Mouse (Mus musculus) spleen, adult 12 weeks (tissue): ENCODE results near the gene Ccnd3.

ENCODE experiments used
- DNase-seq: peaks from one replicate; pipeline ENCODE4 v3.0.0; 2022; ENCODE audit warnings: low spot score

Ccnd3 gene

DNA sequence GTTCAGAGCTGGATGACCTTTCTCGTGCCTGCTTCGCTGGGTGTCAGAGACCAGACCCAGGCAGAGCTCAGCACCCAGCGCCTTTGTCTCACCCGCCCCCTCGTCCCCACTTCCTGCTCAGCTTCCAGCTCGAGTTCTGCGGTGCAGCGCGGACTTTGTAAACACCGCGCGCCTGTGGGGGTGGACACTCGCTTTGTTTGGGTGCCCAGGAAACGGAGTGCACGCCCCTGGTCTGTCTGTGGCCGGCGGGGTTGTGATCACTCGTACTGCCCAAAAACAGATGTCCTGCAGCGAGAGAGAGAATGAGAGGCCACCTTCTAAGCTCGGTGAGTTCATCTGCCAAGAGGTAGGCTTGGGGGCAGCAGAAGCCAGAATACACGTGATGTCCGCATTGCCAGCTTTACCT lies at the start of gene Ccnd3:
Ccnd3 (plus strand) TSS at position 111 of the 406 bp plus-strand sequence.
- DNase-seq, result peak; percentile 51

DNA sequence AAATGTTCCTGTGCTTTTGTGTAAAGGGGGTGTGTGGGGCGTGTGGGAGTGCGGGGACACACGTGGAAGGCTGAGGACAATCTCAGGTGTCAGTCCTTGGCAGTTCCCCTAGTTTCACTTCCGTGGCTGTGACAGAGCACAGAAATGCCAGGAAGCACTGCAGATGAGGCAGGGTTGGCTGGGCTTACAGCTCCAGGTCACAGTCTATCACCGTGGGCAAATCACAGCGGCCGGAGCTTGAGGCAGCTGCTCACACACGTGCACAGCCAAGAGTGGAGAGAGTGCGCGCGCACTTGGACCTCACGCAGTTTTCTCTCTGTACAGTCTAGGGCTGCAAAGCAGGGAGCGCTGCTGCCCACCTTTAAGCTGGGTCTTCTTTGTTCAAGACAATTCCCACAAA lies 46.5 kb upstream of the Ccnd3 start:
- DNase-seq, result no peak

DNA sequence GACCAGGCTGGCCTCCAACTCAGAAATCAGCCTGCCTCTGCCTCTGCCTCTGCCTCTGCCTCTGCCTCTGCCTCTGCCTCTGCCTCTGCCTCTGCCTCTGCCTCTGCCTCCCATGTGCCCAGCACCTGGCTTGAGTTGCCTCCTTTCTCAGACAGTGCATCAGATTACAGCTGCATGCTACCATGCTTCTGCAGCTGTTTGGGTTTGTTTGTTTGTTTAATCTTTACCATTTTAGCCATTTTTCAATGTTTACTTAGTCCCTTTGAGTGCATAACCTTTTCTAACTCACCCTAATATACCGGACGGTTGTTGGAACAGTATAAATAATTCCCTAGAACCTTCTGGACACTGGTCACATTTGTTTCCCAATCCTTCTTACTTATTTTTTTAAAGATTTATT lies 45.9 kb upstream of the Ccnd3 start:
- DNase-seq, result no peak

DNA sequence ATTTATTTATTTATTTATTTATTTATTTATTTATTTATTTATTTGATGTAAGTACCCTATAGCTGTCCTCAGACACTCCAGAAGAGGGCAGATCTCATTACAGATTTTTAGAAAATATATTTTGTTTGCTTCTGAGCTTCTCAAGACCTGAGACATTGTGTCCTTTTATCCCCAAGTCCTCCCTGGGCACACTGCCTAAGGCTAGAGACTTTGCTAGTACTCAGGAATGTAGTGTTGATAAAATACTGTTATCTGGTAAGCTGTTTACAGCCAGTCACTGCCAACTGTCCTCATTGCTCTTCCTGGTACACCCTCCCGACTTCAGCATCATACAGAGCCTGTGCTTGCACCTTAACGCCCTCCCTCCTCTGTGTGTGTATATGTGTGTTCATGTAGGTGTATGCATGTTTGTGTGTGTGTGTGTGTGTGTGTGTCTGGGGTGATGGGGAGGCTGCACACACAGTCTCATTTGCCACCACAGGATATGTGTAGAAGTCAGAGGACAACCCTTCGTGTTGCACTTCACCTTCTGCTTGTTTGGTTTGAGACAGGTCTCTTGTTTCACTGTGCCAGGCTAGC lies 45.4 kb upstream of the Ccnd3 start:
- DNase-seq, result no peak

DNA sequence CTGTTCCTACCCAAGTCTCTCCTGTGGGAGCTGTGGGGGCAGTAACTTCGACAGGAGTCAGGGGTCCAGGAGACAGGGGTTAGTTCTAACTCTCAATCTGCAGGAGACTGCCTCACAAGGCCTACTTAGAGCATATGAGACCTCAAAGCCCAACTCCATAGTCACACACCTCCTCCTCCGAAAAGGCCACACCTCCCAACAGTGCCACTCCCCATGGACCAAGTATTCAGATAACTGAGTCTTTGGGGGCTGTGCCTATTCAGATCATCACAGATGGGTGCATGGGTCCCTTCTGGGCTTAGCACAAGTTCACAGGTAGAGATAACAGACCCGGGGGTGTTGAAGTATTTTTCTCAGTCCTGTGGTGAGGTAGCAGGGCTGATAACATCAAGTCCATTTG lies 43.2 kb upstream of the Ccnd3 start:
- DNase-seq, result no peak

DNA sequence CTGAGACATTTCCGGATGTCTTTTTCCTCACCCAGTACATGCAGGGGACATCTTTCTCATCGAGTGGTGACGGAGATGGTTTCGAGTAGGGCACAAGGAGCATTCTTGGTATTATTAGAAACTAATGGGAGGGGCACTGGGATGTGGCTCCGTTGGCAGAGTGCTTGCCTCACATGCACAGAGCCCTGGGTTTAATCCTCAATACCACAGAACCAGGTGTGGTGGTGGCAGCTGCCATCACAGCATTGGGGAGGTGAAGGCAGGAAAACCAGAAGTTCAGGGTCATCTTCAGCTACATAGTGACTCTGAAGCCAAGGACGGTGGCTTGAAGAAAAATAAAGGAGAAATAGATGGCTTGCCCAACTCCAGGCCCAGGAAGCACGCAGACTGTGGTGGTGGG lies 42.6 kb upstream of the Ccnd3 start:
- no peak for DNase-seq

DNA sequence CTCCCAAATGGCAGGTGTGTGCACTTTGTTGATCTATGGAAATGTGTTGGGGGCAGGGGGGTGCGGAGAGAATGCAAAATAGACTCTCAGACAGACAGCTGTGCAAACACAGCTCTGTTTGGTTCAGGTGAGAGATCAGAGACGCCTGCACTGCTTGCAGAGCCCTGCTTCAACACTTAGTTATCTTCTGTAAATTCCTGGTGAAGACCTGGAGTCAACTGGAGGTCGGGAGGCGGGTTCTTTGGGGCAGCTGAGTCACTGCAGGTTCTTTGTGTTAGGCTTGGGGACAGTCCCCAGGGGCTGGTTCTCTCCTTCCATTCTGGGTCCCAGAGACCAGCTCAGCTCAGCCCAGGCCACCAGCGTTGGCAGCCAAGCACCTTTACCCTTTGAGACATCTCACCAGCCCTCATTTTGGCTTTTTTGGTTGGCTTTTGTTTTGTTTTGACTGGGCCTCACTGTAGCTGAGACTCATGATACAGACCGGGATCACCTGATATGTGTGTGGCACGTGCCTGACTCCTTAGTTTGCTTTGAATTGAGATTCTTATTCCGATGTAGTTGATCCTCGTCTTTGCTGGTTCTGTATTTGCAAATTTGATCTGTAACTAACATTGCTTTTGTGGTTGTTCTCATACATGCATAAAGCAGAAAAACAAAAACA lies 42.0 kb upstream of the Ccnd3 start:
- no peak for DNase-seq

DNA sequence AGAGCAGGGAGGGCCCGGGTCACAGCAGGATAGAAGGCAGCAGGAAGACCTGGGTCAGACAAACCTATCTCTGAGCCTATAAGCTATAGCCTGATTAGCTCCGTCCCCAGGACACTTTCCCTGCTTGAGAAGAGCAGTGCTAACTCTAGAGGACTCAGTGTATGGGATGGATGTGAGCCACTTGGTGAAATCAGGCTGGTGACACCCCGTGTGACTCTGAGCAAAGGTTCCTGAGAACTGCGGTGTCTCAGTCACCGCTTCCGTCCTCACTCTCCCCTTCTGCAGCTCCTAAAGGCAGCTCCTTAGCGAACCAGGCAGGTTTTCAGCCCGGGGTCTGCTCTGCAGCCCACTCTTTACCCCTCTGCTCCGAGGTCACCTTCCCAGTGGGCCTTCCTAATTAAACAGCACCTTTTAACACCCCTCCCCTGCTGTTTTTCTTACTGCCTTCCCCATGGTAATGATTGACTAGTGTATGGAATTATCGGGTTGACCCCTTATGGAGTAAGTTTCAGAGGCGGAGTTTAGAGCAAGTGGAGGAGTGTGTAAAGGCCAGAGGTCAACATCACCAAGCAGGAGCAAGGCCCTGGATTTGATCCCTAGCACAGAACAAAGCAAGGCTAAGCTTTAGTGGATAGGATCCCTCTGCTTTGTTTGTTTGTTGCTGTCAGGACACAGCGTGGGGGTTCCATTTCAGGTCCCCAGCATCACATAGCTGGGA lies 40.4 kb upstream of the Ccnd3 start:
- DNase-seq, result no peak

DNA sequence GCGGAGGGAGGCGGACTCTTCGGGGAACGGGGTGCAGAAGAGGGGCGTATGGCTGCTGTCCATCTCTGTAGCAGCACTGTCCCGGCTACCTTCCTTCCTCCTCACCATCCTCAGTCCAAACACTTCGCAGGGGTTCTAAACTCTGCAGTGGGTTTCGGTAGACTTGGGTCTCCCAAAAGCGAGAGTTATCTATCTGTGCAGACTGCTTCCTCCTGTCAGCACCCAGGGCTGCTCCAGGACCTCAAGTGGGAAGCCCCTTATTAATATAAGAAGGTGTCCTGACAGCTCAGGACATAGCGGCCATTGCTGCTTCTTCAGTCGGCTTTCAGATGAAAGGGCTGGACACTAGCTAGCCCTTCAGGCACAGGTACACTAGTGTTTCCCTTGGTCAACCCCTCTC lies 39.8 kb upstream of the Ccnd3 start:
- DNase-seq, result no peak

DNA sequence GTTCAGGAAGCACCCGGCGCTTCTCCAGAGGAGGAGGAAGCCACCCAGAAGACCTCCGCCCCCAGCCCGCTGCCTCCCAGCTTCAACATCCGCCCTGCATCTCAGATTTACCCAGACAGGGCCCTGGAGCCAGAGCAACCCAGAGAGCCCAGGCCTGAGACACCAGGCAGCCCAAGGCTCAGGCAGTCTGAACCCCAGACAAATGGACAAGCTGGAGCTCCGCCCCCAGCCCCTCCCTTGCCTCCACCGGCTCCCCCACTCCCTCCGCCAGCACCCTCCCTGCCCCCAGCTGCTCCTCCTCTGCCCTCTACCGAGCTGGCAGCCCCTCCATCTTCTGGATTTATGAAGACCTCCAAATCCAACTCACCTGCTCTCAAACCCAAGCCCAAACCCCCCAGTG lies 38.6 kb upstream of the Ccnd3 start:
- DNase-seq, result no peak

DNA sequence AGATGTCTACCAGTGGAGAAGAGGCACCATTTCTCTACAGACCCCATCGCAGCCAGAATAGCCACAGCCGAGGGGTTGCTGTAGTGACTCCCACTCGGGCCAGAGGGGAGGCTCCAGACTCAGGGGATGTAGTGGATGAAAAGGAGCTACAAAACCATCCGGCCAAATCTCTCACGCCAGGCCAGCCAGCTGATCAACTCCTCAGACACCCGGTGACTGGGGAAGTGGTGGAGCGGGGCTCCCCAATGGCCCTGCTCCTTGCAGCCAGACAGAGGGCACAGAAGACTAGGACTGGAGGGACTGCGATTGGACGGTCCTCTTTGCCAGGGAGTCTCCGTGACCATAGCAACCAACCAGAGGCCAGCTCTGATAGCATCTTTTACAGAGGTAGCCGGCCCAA lies 37.2 kb upstream of the Ccnd3 start:
- no peak for DNase-seq

DNA sequence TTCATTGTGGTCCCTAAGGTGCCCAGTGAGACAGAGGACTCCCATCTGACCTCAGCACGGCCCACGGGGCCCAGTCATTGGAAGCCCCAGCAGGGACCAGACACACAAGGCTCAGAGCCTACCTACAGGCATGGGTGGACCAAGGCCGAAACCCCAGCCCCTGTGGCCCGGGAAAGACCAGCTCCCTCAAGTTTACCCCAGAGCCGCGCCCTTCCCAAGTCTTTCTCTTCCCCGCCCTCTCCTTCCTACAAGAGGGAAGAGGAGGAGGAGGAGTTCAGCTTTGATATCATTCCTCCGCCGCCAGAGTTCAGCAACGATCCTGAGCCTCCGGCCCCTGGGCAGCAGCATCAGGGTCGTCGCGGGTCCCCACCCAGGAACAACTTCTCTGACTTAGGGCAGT lies 36.8 kb upstream of the Ccnd3 start:
- DNase-seq, result no peak

DNA sequence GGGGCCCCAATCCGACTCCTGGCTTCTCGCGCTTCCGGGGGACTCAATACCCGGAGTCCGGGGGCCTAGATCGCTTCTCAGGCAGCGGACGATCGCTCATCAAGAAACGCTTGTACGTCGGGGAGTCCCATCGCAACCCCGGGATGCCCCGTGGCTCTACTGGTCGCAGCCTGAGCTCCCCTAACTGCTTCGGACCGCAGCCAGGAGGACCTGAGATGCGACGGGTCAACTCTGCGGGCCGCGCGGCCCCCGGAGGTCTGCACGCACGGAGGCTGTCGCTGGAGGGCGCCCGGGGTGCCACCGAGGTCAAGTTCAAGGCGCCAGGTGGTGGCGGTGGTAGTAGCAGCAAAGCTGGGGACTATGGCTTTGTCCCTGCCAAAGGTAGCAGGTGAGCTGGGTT lies 36.4 kb upstream of the Ccnd3 start:
- no peak for DNase-seq

DNA sequence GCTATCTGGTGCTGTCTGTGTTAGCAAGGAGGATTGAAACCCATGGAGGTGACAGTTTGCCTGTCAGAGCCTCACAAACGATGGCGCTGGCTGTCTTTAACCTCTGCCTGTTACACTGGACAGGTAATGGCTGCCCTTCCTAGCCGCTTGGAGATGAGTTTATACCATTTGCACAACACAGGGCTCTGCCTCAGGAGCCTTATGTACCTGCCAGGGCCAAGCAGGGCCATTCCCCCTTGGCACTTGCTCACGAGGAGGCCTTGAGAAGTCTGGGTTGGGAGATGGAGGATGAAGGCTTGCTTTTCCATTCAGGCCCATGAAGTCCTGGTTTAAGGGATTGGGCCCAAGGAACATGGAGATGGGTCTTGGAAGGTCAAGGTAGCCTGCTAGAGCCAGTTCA lies 35.2 kb upstream of the Ccnd3 start:
- no peak for DNase-seq

DNA sequence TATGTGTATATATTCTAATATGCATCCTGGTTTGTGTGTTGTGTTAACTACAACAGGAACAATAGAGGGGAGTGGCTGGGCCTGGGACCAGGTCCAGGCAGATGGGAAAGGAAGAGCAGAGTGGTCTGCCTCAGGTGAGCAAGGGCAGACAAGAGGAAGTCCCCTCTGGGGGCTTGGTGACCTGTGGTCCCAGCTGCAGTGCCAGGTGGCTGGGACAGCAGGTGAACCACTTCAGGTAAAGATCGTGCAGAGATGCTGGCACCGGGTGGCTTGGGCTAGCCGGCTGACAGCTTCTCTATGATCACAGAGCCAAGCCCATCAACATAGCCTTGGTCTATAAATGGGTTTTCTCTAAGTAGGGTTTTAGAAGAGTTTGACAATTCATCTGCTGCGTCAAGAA lies 34.7 kb upstream of the Ccnd3 start:
- DNase-seq, result no peak

DNA sequence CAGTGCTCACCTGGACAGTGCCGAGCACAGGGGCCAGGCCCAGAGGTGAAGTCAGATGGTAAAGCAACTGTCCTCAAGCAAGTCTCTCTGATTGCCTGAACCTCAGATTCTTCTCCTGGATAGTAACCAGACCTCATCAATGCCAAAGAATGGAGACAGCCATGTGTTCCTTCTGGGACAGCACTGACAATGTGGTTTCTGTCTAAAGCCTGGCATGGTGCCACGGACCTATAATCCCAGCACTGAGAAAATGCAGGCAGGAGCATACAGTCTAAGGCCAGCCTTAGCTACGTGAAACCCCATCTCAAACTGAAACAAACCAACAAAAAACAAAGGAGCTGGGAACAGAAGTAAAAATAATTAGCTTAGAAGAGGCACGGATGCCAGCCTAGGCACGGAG lies 34.2 kb upstream of the Ccnd3 start:
- no peak for DNase-seq

DNA sequence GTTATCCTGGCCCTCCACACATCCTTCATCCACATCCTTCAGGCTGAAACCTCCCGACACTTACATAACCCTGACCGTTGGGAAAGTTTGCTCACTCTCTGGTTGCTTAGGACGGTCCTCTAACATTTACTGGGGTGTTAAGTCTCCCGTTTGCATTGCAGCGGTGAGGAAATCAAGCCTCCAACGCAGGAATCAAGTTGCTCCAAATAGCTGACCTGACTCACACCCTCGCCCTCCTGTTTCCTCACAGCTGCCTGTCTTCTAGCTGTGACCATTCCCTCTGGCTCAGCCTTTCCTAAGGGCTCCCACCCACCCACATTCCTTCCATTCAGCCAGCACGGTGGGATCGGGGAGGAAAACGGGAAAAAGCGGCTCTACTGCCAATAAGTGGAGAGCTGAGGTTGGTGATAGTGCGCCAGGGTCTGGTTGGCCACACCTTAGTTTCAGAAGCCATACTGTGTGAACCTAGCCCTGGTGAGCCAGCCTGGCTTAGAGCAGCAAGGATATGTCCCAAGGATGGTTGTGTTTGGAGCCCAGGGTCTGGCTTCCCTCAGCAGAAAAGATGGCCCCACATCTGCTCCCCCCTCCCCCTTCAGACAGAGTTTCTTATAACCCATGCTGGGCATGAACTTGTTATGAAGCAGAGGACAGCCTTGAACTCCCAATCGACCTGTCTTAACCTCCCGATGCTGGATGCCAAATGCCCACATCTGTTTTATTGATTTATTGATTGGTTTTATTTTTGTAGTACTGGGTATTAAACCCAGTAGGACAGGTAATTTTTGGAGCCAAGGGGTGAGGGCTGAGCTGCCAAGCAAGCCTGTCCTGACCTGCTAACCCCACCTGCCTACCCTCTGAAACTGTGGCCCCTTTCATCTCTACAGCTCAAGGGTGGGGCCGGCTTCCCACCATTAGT lies 32.2 kb upstream of the Ccnd3 start:
- DNase-seq, result no peak

DNA sequence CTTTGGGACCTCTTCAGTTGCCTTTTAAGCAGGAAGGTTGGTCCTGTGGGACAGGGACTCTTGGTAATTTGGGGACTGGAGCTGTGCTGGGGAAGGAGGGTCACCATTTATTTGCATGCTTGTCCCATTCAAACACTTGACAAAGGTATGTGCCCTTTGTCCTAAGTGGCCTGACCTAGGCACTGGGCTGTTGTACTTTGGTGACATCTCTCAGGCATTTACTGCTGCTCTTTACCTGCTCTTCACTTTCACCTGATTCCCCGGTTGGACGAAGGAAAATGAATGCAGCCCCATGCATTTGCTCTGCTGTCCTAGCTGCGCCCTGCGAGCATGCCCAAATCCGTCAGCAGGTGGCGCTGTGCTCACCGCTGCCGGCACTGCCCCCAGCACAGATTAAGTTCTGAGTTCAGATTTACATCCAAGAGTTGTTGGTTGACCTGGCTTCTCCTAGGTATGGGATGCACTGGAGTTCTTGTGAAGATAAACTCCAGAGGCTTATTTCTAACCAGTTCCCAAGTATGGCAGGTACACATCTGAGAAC lies 31.3 kb upstream of the Ccnd3 start:
- peak; percentile 53 for DNase-seq

DNA sequence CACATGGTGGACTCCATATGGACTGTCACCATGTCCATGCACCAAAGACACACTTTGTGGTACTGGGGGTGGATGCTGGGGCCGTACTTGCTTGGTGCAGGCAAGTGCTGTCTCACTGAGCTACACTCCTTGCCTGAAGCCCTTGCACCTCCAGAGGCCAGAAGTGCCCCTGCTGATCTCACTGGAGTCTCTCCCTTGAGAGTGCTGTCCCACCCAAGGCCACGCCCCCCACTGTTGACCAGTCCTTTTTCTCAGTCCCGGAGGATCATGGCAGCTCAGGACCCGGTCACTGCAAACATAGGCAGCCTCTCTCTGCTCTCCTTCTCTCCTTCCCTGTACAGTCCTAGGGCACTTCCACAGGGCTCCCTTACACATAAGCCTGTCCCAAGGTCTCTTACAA lies 30.6 kb upstream of the Ccnd3 start:
- no peak for DNase-seq

DNA sequence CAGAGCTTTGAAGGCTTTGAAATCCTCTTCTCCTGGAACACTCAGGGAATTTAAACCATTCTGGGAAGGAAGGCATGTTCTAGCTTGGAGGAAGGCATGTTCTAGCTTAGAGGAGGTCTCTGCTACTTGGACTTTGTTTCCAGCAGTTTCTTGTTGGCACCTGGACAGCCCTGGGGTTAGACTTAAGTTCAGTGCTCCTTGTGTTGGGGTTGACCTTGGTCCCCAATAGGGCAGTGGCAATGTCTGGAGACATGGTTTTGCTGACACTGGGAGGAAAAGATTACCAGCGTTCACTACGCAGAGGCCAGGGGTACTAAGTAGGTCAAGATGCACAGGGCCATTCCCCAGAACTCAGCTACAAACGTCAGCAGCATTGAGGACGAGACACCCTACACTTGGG lies 29.7 kb upstream of the Ccnd3 start:
- no peak for DNase-seq

DNA sequence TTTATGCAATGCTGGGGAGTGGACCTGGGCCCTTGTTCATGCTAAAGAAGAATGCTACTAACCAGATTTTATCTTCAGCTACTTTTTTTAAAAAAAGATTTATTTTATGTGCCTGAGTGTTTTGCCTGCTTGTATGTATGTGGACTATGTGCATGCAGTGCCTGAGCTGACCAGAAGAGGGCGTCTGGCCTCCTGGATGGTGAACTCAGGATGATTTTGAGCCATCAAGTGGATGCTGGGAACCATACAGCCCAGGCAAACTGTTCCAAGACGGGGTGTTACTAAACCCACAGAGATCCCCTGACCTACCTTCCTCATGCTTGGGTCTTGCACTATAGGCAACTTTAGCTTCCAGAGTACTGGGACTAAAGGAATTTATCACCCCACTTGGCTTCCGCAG lies 29.1 kb upstream of the Ccnd3 start:
- peak; percentile 41 for DNase-seq

DNA sequence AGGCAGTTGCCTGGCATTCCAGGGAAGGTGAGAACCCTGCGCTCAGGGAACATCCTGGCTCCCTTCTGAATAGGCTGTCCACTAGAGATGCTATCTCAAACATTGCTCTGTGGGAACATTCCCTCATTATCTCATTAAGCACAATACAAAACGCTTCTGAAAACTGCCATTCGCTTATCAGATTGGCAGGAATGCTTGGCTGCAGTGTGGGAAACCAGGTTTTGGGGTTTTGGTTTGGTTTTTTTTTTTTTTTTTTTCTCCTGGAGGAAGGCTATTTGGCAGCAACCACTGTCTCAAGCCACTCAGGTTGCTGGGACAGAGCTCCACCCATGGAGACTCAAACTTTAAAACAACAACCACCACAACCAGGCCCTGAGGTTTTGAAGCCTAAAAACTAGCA lies 25.0 kb upstream of the Ccnd3 start:
- DNase-seq, result no peak
